Mouse (Mus musculus): ENCODE measurements around the gene Zc3h7b. TPM values are rescaled to one million over a fixed set of nuclear protein-coding genes. Genes with fewer than 3 reads are reported as not detected.

Zc3h7b gene
- total RNA-seq, 2 experiments from 2014 or later = 78.6 to 88.9 TPM

DNA sequence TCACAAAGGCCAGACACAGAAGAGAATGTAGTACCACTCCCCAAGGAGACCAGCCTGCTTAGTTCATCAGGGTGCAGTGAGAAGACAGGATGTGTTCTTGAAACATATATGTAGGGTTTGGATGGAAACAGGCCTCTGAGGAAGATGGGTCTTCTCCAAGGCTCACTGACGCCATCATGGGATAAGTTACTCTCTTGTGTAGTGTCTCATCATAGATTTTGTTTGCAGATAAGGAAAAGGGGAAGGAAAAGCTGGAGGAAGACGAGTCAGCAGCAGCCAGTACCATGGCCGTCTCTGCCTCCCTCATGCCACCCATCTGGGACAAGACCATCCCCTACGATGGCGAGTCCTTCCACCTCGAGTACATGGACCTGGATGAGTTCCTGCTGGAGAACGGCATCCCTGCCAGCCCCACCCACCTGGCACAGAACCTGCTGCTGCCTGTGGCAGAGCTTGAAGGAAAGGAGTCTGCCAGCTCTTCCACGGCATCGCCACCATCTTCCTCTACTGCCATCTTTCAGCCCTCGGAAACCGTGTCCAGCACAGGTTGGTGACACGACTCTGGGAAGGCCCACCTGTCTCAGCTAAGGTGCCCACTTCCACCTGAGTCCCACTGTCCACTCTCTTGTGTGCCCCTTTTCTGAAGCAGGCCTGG lies 70.0 kb downstream of the Zc3h7b start:
- DNase-seq = no peak

DNA sequence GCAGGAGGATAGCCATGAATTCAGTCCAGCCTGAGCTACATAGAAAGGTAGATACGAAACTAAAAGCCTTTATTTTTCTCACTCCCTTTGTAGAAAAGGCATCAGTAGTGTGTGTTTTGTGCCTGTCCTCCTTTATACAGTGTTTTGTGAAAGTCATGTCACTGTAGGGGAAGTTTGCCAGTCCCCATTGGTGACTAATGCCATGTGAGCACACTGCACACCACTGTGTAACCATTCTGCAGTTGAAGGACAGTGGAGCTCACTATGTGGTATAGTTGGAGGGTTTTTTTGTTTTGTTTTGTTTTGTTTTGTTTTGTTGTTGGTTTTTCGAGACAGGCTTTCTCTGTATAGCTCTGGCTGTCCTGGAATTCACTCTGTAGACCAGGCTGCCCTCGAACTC lies 73.5 kb downstream of the Zc3h7b start:
- DNase-seq = no peak

DNA sequence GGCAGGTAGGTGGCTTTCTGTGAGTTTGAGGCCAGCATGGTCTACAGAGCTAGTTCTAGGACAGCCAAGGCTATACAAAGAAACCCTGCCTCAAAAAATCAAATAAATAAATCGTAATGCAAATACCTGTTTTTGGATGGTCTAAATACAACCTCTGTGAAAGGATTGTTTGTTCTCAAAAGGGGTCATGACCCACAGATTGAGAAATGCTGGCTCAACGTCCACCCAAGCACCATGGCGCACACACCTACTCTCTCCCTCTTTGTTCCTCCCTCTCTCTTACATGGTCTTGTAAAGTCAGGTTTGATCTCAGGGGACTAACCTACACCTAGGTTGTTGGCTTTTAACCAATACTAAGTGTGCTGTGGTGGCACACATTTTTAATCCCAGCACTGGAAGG lies 77.8 kb downstream of the Zc3h7b start:
- DNase-seq = no peak

DNA sequence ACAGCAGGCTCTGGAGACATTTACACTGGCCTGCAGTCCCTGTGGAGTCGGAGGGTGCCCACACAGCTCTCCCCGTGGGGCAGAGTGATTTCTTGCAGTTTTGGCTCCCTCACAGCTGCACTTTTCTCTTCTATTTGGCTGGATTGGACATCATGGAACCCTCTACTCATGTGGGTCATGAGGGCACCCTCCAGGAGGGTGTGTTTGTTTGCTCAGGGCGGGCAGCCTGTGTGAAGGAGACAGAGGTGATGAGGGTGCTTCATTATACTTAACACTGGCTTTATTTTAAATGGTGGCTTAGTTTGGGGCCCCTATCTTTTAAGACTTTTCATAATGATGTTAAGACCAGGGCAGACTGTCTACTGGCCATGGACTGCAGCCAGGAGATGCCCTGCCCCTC lies 80.0 kb downstream of the Zc3h7b start:
- no peak for DNase-seq

DNA sequence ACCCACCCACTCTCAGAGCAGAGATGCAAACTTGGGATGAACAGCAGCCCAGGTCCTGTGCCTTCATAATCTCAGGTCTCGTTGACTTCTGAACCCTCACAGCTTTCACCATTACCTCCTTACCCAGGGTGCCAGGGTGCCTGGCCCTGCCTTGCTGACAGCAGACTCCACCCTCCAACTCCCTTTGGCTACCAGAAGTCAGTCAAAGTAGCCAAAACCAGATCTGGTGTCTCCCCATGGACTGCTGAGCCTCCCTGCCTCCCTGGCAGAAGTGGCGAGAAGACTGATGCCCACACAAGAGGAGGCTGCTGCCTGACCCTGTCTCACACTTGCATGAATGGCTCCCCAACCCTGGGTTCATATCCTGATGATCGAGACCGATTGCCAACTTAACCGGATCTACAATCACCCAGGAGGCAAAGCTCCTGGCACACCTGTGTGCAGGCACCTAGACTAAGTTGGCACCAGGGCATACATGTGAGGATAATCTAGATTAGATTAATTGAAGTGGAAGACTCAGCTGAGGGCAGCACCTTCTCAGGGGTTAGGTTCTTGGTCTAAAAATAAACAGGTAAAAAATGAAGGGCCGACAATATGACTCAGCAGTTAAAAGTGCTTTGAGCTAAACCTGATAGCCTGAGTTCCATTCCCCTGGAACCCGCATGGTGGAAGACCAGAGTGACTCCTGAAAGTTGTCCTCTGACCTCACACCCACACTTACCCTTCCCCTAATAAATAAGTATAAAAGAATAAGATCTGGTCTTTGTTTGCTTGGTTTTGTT lies 83.8 kb downstream of the Zc3h7b start:
- DNase-seq = no peak

DNA sequence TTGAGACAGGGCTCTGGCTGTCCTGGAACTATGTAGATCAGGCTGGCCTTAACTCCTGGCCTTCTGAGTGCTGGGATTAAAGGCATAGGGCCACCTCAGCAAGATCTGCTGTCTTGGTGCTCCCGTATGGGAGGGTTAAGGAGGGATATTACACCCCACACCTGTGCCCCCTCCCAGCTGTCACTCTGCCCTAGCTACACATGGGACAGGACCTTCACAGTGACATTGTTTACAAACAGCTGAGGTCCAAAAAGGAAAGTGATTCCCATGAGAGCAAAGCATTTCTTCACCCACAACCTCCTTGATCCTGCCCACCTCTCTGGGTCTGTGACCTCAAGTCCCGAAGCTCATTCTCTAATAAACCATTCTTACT lies 84.3 kb downstream of the Zc3h7b start:
- no peak for DNase-seq

DNA sequence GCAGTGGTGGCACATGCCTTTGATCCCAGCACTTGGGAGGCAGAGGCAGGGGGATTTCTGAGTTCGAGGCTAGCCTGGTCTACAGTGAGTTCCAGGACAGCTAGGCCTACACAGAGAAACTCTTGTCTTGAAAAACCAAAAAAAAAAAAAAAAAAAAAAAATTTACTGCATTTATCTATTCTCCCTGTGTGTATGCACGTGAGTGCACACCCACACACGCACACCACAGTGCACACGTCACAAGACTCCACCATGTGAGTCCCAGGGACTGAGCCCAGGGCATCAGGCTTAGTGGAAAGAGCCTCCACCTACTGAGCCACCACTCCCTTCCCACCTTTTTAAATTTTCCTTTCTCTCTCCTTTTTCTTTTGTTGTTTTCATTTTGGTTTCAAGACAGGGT lies 85.7 kb downstream of the Zc3h7b start:
- no peak for DNase-seq

DNA sequence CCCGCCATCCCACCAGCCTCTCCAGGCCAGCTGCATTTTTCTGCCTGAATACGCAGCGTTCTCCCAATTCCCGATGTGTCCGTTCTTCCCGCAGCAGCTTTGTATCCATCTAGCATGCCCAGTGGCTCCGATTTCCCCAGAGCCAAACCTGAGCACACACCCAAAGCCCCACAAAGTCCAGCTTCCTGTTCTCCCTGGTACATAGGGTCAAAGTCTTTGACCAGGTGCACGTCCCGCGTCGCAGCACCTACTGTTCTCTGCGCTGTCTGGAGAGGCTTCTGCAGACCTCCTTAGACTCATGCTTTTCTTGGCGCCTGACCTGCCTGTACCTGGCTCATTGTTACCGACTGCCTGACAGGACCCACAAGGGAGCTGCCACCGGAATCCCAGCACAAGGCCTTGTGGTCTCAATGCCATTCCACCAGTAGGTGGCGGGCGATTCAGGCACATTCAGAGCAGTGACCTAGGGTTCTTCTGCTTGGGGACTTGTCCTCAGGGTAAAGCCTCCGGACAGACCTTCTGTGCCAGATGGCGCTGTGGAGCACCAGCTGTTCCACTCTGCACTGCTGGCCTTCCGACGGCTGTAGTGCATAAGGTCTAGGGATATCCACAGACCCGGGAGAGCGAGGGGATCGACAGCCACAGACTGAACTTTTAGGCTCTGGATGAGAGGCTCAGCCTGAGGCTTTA lies 86.4 kb downstream of the Zc3h7b start:
- DNase-seq = peak; percentile 96

DNA sequence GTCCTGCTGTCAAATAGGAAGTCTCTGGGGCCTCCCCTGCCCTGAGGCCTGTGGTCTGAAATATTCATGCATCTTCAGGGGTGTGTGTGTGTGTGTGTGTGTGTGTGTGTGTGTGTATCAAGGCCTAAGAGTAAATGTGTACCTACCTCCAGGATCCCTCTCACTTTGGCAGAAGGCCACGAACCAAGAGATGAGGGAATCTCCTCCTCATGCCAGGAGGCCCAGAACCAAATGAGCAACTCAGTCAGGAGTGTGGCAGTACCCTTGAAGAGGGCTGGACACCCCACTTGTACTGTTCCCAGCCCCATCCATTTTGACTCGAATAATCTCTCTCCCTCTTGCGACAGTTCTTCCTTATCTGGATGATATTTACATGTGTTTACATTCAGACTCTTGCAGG lies 87.4 kb downstream of the Zc3h7b start:
- DNase-seq = peak; percentile 17

DNA sequence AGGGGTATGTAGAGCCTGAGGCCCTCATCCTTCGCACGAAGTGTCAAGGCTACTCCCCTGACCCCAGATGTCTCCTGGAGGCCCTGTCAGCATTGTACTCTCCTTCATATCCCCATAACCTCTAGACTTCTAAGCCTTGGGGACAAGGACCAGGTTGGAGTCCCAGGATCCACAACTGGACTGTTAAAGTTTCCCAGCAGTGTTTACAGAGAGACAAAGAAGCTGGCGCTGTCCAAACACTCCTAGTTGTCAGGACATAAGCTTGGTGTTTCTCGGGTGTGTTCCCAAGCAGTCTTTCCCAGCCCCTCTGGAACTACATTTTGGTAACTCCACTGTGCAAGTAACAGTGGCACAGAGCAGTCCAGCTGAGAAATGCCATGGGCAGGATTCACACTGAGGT lies 88.6 kb downstream of the Zc3h7b start:
- DNase-seq = no peak

DNA sequence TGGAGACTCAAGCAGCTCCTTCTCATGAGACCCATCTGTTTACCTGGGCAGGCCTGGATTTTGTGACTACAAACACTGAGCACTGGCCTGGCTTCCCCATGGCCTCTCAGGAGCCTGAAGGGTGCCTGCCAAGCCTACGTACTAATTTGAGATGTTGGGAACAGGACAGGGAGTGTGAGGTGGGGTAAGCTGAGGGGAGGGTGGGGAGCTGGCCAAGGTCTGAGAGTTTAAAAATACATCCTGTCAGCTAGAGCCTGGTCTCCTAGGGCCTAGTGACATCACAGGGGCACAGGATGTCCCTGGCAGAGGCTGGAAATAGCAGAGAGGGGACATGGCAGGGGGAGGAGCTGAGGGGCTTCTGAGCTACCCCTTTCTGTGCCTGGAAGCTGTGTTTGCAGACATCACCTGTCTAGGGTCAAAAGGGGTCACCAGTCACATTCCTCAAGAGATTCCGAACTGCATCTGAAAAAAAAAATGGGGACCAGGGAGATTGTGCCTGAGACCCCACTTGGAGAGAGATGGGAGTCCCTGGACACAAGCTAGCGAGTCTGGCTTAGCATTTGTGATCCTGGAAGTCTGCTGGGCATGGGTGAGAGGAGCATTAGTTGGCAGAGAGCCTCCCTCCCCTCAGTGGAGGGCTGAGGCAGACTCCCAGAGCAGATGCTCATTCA lies 89.4 kb downstream of the Zc3h7b start:
- peak; percentile 72 for DNase-seq

DNA sequence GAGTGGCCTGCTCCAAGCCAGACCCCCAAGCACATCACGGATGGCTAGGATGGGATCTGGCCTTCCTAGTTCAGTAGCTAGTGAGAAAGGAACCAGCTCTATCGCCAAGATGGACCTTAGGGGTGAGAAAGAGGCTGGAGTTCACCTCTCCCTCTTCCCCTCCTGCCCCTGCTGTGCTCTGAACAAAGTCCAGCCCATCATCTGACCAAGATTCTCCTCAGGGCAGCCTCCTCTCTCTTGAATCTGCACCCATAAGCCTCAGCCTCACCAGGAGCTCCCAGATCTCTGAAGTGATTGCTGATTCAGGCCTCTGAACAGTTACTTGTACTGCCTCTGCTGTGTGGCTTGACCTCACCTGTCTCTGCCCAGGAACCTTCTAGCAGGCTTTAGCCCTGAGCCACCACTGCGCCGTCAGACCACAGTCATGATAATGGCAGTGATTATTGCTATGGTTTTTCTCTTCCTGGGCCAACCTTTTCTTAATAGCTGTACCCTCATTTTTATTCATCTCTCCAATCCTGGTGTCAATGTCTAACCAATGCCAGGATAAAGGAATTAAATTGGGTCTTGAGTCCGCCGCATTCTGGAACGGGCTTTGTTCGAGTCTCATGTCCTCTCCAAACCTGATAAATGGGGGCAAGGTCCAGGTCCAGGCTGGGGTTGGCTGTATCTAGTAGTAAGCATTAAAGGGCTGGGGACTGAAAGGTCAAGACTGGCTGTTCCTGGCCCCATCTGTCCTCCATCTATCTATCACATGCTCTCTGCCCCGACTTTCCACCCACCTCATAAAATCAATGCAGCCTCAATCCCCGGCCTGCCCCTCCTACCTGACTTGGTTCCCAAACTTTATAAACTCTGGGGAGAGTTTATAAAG lies 90.4 kb downstream of the Zc3h7b start:
- peak; percentile 10 for DNase-seq

DNA sequence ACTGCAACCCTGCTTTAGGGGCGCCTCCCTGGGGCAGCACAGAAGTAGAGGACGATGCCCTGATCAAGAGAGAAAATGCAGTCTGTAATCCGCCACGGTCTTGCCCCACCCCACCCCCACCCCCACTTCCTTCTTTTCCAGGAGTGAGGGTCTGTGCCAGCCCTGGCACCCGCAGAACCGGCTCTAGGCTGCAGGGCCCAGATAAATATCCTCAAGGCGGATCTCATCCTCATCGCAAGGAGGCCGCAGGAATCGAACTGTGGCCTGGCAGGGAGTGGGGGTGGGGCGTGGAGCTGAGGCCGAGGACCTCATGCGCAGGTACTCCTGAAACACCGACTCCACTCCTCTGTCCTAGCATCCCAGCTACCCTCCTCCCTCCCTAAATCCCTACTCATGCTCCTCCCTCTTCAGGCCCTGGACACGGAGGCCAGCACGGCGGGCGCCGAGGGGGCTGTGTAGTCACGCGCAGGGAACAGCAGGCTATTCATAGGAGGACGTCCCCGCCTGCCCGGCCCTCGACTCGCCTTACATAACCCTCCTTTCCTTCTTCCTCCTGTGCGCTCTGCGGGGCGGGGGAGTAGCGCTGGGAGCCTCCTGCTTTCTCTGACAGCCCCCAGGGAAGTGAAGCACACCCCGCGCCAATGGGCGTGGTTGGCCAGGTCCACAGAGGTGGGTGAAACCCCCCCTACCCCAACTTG lies 91.4 kb downstream of the Zc3h7b start:
- DNase-seq = peak; percentile 93

DNA sequence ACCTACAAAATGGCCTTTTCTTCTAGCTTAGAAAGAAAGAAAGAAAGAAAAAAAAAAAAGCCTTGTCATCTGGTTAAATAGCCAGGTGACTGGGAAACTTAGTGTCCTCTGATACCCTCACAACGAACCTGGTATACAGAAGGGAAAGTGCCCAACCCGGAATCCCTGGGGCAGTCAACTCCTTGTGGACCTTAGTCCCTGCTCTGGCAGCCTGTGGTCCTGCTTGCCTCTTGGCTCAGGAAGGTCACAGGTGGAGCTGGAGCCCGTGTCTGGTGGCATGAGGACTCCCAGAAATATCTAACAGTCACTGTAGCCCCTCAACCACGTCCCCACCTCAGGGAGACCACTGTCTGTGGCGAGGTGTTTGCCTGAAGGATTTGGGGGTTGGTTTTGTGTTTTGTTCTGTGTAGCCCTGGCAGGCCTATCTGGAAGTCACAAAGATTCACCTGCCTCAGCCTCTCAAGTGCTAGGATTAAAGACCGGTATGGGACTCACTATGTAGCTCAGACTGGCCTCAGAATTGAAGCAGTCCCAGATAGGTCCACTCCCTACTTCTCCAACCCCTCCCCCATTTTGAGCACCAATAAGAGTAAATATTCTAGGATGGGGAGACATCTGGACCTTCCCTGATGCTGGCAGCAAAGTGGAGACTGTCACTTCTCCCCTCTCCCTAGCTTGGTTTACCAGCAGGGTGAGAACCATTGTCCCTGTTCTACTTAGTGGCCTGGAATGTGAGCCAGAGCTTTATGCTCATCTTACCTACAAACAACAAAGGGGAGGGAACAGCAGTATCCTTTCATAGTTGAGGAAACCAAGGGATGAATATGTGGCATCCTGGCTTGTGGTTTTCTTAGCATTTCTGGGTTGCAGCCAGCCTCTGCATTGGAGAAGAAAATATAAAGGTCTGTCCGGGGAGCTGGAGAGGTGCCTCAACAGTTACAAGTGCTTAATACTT lies 92.4 kb downstream of the Zc3h7b start:
- peak; percentile 12 for DNase-seq

DNA sequence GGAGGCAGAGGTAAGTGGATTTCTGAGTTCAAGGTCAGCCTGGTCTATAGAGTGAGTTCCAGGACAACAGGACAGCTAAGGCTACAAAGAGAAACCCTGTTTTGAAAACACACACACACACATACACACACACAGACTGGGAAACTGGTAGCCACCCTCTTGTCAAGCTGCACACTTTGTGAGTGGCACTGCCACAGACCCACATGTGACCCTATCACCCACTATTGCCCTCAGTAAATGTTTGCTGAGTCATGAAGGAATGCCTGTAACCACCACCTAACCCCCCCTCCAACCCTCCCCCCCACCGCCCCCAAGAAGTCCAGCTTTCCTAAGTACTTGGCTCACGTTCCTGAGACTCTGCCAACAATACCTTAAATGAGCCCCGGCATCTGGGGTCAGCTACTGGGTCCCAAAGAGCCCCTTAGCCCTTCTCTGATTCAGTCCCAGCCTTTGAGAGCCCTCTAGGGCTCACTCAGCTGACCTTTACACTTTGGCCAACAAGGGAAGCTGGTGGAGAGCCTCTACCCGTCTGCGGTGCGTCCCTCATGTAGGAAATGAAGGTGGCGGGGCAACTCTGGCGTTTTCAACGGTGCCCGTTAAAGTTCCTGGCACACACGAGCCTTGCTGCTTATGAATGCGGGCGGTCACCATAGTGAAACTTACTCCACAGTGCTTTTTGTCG lies 93.8 kb downstream of the Zc3h7b start:
- DNase-seq = peak; percentile 53

DNA sequence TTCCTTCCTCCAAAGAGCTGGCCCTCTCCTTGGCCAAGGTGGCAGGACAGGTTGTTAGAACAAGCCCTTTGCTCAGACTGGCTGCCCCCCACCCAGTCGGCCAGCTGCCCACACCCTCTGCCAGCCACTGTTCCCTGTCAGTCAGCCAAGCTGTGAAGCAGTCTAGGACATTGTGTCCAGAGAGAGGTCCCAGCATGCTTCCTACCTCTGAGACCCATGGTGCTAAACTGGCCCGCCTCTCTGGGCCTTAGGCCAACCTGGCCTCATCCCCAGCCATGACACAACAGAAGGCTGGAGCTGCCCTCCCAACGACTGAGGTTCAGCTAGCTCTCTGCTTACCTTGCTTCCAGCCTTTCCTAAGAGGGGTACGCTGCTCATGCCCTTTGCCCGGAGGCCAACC lies 94.8 kb downstream of the Zc3h7b start:
- DNase-seq = peak; percentile 92

DNA sequence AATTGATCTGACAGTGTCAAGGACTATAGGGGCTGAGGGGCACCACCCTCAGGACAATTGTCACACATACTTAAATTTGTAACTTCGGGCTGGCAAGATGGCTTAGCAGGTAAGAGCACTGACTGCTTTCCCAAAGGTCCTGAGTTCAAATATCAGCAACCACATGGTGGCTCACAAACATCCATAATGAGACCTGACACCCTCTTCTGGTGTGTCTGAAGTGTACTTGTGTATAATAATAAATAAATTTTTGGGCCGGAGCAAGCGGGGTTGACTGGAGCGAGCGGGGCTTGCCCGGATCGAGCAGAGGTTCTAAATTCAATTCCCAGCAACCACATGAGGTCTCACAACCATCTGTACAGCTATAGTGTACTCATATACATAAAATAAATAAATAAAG lies 95.4 kb downstream of the Zc3h7b start:
- DNase-seq = no peak

DNA sequence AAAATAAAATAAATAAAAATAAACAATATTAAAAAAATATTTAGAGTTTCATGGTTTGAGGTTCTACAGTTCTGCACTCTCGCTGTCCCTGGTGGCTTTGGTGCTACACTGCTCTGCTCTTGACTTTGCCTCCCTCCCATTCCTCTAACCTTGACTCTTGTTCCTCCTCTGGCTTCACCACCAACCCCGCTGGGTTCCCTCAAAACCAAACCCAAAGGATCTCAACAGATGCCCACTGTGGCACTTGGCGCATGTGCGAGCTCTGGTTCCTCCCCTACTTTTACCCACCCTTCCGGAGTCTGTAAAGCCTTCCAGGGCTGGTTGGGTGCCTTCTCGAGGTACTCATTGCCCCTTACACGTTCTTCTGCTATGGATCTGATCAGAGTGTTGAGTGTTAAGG lies 97.4 kb downstream of the Zc3h7b start:
- DNase-seq = no peak

DNA sequence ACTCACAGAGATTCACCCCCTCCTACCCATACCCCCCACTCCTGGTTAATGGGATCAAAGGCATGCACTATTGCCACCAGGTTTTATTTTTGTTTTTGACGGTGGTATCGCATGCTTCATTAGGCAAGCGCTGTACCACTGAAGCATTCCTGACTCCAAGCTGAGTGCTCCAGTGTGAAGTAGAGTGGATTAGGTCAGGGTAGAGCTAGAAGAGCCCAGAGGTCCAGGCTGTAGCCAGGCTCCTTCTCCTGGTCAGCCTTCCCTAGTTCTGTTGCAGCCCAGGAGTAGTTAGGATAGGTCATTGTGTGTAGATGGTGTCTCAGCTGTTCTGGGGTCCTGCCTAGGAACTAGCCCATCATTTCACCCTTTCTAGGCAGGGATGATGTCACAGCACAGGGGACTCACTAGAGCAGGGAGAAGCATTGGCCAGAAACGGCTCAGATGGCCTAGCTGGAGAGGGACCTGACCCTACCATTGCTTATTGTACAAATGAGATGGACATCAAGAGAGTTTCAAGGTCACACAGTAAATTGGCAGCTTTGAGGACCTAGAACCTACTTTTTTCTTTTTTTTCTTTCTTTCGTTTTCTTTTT lies 100.3 kb downstream of the Zc3h7b start:
- no peak for DNase-seq
